Mouse (Mus musculus) sigmoid colon, adult 10 weeks (tissue): ENCODE results near the gene Ctla4. TPM values are rescaled to one million over a fixed set of nuclear protein-coding genes. Genes with fewer than 3 reads are reported as not detected.

Experiments used
- polyA plus RNA-seq: library from polyadenylated mRNA; stranded (reverse); fragments of 350-450 nt; fragmentation: Illumina TruSeq; extraction: RNeasy Lipid Tissue Mini Kit (QIAGEN cat#74804); gene quantifications from one replicate; pipeline ENCODE4 v1.2.3, GENCODE M21; 2014; ENCODE audit warnings: low read depth, low replicate concordance

Ctla4 gene
- 2.5 TPM for polyA plus RNA-seq

DNA sequence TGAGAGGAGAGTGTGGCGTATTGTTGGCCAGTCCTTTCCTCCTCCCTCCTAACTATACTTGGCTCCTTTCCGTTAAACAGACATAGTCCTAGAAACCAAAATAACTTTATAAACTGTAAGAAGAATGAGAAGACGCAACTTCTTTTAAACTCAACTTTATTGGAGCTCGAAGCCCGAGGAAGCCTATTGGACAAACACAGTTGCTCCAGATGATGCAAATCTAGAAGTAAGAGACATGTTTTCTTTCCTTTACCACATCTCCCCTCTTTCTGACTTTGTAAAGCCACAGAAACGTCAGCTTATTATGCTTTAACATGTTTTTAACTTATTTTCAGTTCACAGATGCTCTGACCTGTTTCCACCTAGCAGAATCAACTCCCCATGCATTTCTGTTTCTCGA is at the start of gene Ctla4:
Gene Ctla4 (plus strand): TSS at position 20 of the 400 bp plus-strand sequence.

Other genes starting within 250 kb of the Ctla4 start
- 5.7 TPM for gene Cd28, start 170.2 kb upstream of the Ctla4 start, polyA plus RNA-seq
- gene Icos, start 90.9 kb downstream of the Ctla4 start, polyA plus RNA-seq, result 1.6 TPM